Mouse (Mus musculus): Measurements from ENCODE around the gene Tigit.

Gene Tigit

DNA sequence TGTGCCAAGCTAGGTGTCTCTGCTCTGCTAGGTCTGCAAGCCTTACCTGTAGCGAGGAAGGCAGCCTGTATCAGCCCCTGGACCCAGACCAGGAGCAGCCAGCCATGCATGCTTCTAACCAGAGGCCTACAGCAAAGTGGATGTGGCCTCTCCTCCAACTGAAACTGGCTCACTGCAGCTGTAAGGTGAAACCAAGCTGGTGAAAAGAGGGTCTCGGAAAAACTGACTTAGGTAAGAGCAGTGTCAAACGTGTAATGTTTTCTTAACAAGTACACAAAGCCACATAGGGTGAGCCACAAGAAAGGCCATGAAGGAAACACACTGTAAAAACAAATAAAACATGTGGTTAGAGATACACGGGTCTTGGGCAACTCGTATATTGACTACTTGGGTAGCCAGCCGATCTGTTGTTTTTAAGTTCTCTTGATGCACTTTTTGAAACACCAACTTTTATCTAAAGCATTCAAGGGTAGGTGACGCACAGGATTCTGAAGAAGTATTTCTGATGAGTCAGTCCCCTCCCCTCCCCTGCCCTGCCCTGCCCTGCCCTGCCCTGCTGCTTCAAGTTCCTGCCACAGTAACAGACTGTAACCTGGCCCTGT lies at the start of gene Tigit:
Tigit (minus strand) TSS at position 169 of the 602 bp plus-strand sequence.
- no peak for DNase-seq (ENCODE audit: low spot score in 2 of 2)

DNA sequence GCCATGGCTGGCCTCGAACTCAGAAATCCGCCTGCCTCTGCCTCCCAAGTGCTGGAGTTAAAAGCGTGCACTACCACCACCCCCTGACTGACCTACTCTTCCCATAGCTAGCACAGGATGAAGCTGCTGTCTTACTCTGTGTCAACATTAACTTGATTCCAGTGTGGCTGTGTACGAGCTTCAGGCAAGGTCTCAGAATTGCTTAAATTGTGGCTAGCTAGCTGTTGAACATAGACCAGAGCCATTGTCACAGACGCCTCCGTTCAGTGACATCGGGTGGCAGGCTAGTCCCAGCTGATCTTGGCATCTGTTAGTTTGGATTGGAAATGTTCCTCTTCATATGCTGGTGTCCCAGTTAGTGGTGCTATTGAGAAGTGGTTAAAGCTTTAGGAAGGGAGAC lies 47.4 kb upstream of the Tigit start:
- no peak for DNase-seq (ENCODE audit: low spot score in 2 of 2)

DNA sequence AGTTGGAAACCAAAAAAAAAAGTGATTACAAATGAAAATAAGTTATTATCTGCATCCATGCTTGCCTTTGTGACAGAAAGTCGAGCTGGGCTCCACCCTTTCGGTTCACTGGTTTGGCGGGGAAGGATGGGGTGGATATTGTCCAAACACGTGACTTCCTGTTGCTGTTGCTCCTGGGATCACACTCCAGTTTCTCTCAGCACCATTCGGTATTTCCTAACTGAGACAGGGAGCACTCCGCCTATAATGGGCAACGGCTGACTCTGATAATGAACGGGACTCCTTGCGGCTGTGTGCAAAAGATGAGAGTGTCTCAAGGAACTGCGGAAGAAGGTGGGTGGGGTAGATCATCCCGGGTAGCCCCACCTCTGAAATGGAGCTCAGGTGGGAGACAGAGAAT lies 46.7 kb upstream of the Tigit start:
- no peak for DNase-seq (ENCODE audit: low spot score in 2 of 2)

DNA sequence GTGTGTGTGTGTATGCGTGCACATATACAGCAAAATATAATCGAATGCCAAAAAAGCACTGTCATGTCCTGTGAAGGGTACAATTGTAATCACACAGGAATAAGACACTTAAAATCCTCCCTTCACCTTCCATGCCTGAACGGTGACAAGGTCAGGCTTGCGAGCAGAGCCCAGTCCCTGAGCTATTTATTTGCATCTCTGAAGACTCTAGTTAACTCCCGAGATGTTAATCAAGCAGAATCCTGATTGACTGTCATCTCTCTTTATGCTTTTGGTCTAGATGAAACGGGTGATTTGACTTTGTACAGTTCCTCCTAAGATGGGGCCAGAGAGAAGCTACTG lies 46.2 kb upstream of the Tigit start:
- no peak for DNase-seq (ENCODE audit: low spot score in 2 of 2)

DNA sequence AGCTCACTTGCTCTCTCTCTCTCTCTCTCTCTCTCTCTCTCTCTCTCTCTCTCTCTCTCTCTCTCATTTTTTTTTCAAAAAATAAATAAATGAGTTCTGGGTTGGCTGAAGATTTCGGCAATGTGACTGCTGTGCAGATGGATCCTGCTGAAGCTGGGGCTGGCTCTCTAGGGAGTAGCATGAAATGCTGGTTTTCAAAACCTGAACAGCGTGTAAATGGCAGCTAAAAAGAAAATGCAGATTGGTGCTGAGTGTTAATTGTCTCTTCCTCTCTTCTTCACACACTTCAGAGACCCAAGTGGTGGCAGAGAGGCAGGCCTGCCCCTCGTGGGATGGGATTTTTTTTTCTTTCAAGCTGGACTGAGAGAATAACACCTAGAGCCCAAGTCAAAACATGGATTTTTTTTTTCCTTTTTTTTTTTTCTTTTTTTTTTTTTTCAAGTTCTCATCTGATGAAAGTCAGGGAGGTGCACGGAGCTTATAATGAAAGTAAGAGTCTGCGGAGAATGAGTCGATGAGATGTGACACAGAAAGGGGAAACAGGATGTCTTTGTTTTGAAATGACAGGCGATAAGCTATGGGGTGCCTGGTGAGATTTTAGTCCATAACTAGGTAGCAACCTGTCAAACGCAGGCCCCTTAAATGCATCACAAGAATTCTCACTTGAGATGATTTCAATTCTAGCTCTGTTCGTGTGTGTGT lies 45.6 kb upstream of the Tigit start:
- DNase-seq (ENCODE audit: low spot score in 2 of 2): no peak

DNA sequence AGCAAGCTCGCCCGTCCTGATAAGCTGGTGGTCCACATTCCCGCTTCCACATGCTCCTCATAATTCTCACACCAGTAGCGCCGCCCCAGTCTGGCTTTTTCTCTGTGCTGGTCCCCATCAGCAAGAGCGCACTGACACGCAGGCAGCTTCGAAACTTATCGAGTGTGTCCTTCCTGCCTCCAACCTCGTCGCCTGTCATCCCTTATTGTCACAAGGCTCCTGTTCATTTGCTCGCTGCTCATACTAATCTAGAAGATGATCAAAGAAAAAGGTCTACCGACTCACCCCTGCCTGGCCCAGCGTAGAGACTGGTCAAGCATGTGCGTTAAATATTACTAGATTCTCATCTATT lies 45.1 kb upstream of the Tigit start:
- DNase-seq (ENCODE audit: low spot score in 2 of 2): no peak

DNA sequence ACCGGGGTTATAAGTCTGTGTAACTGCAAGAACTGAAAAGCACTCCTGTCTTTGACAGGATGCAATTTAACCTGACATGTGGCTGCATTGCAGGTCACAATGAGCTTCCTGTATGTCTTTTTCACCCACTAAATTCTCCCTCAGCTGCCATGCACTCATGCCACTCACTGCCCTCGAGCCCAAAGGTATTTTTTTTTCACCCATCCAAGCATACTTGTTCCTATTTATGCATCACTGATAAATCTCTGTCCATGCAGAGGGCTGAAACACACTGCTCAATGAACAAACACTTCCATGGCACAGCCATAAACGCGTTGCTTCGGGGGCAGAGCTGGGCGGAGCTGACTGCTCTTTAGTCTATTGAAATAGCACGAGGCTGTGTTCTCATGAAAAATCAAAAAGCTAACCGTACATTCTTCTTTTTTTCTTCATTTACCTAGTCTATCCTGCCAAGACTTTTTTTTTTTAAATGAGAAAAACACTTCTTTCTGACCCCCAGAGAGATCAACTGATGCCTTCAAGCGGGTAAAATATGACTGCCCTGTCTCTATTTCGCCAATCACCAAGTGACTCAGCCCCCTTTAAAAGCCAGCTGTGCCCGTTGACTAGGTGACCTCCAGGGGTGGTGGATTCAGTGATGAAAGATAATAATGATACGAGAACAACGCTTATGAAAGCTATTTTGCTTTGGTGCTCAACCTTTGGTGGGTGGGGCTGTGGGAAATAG lies 44.6 kb upstream of the Tigit start:
- no peak for DNase-seq (ENCODE audit: low spot score in 2 of 2)

DNA sequence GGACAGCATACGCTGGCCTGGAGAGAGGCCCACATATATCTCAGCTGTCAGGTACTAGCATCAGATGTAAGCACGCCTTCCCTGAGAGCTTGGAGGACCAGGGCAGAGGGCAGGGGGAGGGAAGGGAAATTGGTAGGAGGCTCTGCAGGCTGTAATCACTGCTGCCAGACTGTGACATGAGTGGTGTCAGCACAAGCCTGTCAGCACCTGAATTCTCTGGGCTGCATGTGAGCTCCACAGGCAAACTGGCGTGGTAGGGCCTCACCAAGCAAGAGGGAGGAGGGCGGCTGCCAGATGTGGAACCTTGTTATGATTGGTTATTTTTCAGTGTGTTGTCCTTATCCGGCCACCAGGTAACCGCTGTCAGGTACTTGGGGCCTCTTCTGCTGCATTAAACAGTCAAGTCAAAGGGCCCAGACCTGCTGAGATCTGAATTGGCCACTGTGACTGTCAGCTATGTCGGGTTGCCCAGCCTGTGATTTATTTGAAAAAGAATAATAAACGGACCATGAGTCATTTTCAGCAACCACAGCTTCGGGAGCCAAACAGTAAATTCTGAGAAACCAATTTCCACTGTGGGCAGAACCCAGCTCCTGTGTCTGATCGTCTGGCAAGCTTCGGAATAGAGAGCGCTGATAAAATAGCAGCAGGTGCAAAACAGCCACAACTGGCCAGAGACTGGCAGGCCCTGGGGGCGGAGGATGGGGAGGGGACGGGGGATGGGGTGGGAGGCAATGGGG lies 38.0 kb upstream of the Tigit start:
- DNase-seq (ENCODE audit: low spot score in 2 of 2): no peak

DNA sequence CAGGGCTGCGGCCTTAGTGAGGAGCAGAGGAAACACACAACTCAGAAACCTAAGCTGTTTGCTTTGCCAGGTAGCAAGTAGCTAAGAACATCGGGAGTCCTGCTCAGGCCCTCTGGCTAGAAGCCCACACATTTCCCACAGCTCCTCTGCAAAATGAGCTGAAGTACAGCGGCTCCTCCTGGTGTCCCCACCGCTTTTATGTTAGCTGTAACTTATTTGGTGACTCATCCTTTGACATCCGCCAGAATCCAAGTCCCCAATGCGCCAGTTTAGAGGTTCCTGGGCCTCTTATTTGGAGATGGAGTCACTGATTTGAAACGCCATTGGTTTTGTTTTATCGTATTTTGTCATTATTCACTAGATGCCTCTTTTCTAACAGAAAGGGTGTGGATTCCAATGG lies 36.6 kb upstream of the Tigit start:
- DNase-seq (ENCODE audit: low spot score in 2 of 2): peak in 1 of 2 experiments; percentile 20

DNA sequence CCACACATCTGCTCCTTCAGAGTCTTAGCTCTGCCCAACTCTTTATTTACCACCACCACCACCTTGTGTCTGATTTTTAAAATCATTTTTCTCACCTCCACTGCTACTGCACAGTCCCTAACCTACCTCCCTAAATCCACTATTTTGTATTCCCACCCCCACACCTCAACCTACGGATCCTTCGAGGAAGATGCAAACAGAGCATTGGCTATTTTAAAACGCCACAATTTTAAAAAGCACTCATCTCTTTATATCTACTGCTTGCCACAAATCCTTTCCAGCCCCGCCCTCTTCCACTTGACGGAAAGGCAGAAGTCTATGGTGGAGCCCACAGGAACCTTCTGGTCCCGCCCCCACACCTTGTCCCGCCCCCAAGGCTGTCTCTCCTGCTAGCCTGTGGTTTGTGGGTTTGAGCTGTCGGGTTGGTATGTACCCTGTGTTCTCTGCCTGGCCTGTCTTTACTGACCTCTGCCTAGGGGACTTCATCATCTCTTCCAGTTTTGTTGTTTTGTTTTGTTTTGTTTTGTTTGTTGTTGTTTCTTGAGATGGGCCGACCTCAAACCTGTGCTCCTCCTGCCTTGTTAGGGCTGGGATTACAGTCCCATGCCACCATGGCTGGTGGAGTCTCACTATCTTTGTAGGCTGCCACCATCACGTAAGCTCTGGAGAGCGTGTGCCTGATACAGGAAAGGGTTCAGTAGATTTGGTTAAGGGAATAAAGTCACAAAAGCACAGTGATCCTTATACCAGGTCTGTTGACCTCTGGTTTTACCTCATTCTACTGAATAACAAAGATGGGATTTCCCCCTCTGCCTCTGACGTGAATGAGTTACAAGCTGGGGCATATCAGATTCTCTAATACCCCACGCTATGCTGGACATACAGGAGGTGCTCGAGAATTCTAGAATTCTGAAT lies 35.0 kb upstream of the Tigit start:
- peak in 1 of 2 experiments; percentile 29 for DNase-seq (ENCODE audit: low spot score in 2 of 2)

DNA sequence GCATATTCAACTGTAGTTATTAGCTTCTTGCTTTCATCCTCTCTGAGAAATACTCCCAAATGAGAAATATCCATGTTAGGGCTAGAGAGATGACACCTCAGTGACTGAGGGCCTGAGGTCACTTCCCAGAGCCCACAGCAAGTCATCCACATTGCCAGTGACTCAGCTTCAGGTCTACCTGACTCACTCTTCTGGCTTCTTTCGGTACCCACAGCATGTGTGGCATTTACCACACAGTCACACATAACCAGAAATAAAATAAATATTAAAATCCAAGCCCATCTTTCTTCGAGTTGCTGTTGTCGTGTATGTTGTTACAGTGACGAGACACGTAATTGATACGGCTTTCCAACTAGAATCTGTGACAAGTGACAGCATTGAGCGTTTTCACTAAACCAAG lies 33.8 kb upstream of the Tigit start:
- DNase-seq (ENCODE audit: low spot score in 2 of 2): peak in 1 of 2 experiments; percentile 14

DNA sequence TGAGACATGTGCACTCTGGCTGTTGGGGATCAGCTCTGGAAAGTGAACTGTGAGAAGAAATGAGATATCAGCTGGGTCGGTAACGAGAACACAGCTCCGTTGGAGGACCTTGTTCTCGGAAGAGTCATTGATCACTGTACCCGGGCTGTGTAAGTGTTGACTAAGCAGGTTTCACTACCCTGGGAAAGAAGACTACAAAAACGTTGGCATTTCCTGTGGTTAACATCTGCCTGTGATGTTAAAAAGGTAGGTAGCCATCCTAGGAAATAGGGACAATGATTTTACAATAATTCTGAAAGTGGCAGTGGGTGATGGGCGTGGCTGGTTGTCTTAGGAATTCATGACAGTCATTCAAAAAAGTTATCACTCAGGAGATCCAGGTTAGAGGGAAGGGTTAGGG lies 31.9 kb upstream of the Tigit start:
- peak in 1 of 2 experiments; percentile 15 for DNase-seq (ENCODE audit: low spot score in 2 of 2)

DNA sequence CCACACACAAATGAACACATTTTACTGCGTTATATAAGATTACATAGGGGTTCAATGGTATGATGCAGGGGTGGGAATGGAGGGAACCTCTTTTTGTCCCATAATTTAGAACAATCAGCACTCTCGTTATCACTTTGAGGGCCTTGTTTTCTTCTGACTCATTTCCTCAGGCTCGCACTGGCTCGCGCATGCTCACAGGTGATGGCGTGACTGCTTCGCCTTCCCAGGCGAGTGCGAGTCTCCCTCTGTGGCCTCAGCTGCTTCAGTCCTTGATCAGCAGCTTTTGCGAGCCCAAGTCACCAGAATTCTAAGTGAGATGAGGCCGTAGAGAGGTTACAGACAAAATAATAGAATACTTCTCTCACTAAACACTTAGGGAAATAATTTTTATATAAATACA lies 30.2 kb upstream of the Tigit start:
- DNase-seq (ENCODE audit: low spot score in 2 of 2): no peak

DNA sequence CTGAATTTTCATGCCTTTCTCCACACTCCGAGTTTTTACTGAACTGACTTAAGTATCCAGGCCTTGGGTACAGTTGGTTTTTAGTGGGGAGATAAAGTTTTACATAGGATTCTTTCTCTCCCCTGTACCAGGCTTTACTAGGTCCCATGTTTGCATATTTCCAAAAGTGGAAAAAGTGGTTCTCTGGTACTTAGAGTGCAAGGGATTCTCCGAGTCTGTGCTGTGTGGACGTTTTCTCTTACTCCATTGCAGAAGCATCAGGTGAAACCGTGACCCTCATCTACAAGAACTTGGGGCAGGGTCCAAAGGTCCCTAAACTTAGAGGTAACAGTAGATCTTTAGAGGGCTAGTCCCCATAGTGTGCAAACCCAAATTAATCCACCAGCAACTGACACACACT lies 28.7 kb upstream of the Tigit start:
- no peak for DNase-seq (ENCODE audit: low spot score in 2 of 2)

DNA sequence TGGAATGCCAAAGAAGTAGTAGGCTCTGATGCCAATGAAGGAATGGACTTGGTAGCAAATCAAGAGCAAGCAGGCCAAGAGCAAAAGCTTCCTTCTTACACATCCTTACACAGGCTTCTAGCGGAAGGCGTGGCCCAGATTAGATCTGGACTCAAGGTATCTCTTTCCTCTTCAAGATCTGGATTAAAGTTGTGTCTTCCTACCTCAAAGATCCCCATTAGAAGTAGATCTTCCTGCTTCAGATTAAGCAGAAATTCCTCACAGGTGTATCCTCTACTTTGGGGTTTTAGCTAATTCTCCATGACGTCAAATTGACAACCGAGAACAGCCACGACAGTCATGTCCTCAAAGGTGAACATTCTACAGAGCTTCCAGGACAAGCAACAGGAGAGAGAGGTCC lies 27.8 kb upstream of the Tigit start:
- no peak for DNase-seq (ENCODE audit: low spot score in 2 of 2)

DNA sequence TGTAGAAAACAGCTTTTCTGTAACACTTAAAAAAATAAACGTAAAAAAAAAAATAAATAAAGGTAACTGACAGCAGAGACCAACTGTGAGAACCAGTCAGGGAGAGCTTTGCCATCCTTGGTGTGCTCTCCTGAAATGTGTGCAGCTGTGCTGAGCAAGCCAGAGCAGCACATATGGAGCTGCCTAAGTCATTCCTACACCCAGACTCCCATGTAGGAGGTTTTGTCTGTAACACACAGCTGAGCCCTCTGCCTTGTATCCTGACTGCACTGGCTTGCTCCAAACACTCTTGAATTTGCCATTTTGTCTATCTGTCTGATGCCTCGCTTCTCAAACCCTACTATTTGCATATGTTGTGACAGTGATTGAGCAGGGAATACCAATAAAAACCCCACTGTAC lies 27.0 kb upstream of the Tigit start:
- DNase-seq (ENCODE audit: low spot score in 2 of 2): peak in 1 of 2 experiments; percentile 25

DNA sequence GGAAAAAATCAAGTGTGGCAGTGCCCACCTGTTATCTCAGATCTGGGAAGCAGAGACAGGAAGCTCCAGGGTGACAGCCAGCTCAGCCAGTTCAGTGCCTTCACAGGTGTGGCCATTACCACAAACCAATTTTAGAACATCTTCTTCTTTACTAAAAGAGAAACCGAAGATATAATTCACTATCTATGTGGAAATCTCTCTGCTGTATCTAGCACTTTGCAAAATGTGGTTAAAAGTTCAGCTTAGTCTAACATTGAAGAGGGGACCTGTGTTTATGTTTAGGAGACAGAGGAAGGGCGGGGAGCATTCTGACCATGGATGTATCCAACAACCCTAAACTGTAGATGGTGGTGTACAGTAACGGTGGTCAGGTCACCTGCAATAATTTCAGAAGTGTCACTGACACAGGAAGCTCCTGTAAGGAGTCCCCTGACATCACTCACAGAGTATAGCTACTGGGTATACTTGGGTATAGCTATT lies 26.3 kb upstream of the Tigit start:
- DNase-seq (ENCODE audit: low spot score in 2 of 2): no peak

DNA sequence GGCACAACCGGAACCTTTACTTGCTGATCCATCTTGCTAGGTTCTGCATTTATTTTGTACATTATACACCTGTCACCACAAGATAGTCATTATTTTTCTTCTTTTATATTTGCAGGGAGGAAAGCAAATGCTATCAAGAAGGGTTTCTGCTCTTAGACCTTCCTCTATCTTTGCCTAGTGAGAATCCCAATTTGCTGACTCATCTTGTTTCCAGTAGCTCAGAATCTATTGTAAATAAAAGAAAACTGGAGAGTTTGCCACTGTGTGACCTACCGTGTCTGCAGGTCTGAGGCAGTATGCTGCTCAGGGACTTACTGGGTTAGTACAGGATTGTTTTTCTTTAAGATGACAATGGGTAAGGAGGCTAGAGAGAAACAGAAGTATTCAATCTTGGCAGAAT lies 24.0 kb upstream of the Tigit start:
- DNase-seq (ENCODE audit: low spot score in 2 of 2): no peak

DNA sequence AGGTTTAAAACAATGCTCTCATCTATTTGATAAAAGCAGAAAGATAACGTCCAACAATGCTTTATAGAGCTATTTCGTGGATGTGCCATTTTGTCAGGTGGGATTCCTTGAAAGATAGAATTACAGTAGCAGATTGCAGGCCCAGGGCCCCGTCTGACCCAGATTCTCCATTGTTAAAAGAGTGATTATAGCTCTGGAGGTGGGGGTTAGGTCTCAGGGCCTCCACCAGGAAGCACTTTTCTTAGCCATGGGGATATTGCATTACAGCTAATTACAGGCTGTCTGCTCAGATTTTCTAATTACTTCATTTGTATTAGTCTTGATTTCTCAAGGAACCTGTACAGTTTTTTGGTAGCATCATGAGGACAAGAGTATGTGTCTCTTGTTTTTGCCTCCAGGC lies 10.5 kb upstream of the Tigit start:
- DNase-seq (ENCODE audit: low spot score in 2 of 2): no peak

DNA sequence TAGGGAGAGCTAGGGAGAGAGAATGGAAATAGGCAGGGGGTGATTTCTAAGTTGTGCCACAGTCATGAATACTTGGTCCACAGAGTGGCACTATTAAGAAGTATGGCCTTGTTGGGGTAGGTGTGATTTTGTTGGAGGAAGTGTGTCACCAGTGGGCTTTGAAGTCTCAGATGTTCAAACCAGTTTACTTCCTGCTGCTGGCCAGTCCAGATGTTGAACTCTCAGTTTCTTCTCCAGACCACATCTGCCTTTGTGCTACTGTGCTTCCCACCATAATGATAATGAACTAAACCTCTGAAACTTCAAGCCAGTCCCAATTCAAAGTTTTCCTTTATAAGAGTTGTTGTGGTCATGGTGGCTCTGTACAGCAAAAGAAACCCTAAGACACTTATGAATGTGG lies 8.8 kb upstream of the Tigit start:
- no peak for DNase-seq (ENCODE audit: low spot score in 2 of 2)

DNA sequence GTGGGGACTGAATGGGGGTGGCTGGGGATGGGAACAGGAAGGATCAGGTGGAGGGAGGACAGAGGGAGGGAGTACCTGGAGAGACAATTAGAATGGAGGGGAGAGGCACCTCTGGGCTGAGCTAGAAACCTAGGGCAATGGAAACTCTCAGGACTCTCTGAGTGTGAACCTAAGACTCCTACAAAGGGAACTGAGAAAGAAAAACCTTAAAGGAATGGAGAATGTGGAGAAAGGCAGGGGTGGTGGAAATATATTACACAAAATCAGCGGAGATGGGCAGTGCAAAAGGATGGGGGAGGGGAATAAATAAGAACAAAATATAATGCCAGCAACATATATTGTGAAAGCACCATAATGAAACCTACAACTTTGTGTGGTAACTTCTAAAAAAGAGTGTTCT lies 8.0 kb upstream of the Tigit start:
- DNase-seq (ENCODE audit: low spot score in 2 of 2): no peak

All from right cerebral cortex, postnatal 10 days (tissue).